Mouse (Mus musculus): ENCODE results near the gene Kiz. TPM values are rescaled to one million over a fixed set of nuclear protein-coding genes. Genes with fewer than 3 reads are reported as not detected.

Kiz gene
- 14.5 and 18.2 TPM in 2 replicates for total RNA-seq (2014; rRNA removed)
- polyA plus RNA-seq (2015; fragmentation: Nextera tagmentation; extraction: Ambion mirVana) = 17.0 and 18.1 TPM in 2 replicates

DNA sequence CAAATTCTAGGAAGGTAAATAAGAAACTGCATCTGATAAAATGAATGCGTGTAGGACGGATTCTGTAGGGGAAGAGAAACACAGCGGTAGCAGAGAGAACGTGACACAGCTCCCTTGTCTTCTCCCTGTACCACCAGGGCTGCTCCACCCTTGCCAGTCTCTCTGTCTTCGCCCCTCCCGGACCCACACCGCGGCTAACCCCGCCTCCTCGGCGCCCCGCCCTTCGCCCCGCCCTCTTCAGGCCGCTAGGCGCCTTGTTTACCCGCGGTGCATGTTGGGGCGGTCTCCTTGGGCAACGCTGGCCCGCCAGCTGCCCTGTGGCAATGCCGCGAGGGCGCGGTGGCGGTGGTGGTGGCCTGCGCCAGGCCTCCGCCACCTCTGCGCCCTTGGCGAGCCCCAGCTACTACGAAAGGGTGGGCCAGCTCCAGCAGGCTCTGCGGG lies at the start of gene Kiz:
Gene Kiz (plus strand): TSS at position 266 of the 441 bp plus-strand sequence.
- Histone ChIP-seq H3K27ac (ENCODE audit: low read depth, low read length) (peak within 1 kb of the TSS; percentile 80), H3K4me3 (ENCODE audit: low read depth, low read length) (peak within 1 kb of the TSS; percentile 83), H3K4me1 (ENCODE audit: insufficient read depth) (no peaks in the 10 kb centered on the region), H3K9me3 (ENCODE audit: low read length) (no peaks in the 10 kb centered on the region), H3K9ac (peak within 1 kb of the TSS; percentile 78), H3K27me3 (ENCODE audit: insufficient read depth, low read length) (no peaks in the 10 kb centered on the region), H3K4me2 (ENCODE audit: low read depth) (peak within 1 kb of the TSS; percentile 86), H3K36me3 (ENCODE audit: insufficient read depth) (no peaks in the 10 kb centered on the region)
- ATAC-seq (peak; percentile 99), DNase-seq (peak; percentile 93)
- TF ChIP-seq CTCF (IDR thresholded peaks at IDR 0.05; ENCODE audit: low read depth) = peak; percentile 48
- WGBS = 2% methylated on average over 32 of the region's 32 CpGs

DNA sequence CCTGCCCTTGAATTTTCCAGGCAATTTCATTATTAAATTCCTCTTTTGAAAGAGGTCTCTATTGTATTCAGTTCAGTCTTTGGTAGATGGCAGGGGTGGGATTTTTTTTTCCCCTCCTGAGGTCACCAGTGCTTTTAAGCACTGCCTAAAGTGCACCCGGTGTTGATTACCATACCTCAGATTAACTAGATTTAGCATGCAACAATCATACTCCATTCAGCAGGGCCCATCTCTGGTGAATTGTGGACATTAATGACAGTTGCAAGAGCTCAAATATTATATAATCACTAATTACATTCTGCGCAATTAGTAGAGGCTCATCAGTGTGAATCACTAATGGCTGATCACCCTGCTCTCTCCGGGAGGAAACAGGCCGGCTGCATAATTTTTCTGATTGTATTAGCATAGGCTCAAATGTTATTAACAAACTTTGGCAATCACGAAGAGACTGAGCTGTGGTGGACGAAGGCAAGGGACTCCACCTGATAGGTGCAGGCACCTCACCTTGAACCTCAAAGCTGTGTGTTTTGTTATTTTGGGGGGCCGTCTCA lies 45.9 kb upstream of the Kiz start:
- no peak overlapping the region for H3K4me3 ChIP-seq (ENCODE audit: low read depth, low read length)
- ATAC-seq (no peak; the same call in 1 of the 2 replicates), DNase-seq (no peak)
- no peak for TF ChIP-seq CTCF (IDR thresholded peaks at IDR 0.05; ENCODE audit: low read depth)
- H3K36me3 ChIP-seq (ENCODE audit: insufficient read depth) = no peaks in the 10 kb centered on the region
- H3K27ac ChIP-seq (ENCODE audit: low read depth, low read length) = no peak overlapping the region
- no peaks in the 10 kb centered on the region for H3K27me3 ChIP-seq (ENCODE audit: insufficient read depth, low read length)
- H3K4me2 ChIP-seq (ENCODE audit: low read depth) = no peak overlapping the region
- H3K9me3 ChIP-seq (ENCODE audit: low read length) = no peaks in the 10 kb centered on the region
- no peaks in the 10 kb centered on the region for H3K4me1 ChIP-seq (ENCODE audit: insufficient read depth)
- WGBS = 56% methylated on average over 7 of the region's 7 CpGs
- no peak overlapping the region for H3K9ac ChIP-seq

DNA sequence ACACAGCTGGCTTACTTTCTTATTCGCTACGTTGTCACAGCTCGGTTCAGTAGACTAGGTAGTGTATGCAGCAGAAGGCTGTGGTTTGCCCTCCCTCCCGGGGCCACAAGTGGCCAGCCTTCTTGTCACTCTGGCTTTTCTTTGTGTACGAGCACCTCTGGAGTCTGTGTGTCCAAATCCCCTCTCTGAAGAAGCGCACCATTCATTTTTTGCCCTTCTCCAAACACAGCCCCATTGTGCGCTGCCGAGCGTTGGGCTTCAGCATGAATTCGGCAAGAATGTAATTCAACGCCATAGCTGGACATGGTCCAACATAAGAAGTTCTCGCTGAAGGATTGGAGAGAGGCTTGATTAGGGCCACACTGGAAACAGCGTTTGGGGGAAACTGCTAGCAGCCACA lies 45.0 kb upstream of the Kiz start:
- TF ChIP-seq CTCF (IDR thresholded peaks at IDR 0.05; ENCODE audit: low read depth) = no peak
- ATAC-seq = peak; percentile 51; the same call in 1 of the 2 replicates
- Histone ChIP-seq H3K27me3 (ENCODE audit: insufficient read depth, low read length) (no peaks in the 10 kb centered on the region), H3K4me1 (ENCODE audit: insufficient read depth) (no peaks in the 10 kb centered on the region), H3K4me2 (ENCODE audit: low read depth) (peak overlapping the region; percentile 22), H3K9ac (no peak overlapping the region), H3K4me3 (ENCODE audit: low read depth, low read length) (no peak overlapping the region), H3K36me3 (ENCODE audit: insufficient read depth) (no peaks in the 10 kb centered on the region), H3K27ac (ENCODE audit: low read depth, low read length) (no peak overlapping the region), H3K9me3 (ENCODE audit: low read length) (no peaks in the 10 kb centered on the region)
- 13% methylated on average over 13 of the region's 13 CpGs for WGBS
- DNase-seq = peak; percentile 35

DNA sequence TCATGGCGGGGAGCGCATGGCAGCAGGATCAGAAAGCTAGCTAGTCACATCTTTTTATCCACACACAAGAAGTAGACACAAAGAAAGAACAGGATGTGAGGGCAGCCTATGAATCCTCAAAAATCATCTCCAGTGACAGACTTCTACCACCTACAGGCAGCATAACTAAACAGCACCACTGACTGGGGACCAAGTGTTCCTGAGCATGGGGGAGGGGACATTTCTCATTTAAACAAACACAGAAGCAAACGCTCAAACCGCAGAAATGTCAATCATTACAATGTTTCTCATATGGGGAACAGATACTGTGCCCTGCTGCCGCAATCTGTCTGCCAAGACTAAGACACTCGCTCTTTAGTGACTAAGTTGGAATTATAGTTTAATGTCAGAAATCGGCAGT lies 40.7 kb upstream of the Kiz start:
- H3K4me2 ChIP-seq (ENCODE audit: low read depth) = no peak overlapping the region
- no peak overlapping the region; the same call in 1 of the 2 replicates for H3K27ac ChIP-seq (ENCODE audit: low read depth, low read length)
- no peaks in the 10 kb centered on the region for H3K4me1 ChIP-seq (ENCODE audit: insufficient read depth)
- H3K4me3 ChIP-seq (ENCODE audit: low read depth, low read length) = no peak overlapping the region
- ATAC-seq (peak; percentile 74), DNase-seq (peak; percentile 53)
- no peaks in the 10 kb centered on the region for H3K27me3 ChIP-seq (ENCODE audit: insufficient read depth, low read length)
- H3K9ac ChIP-seq = no peak overlapping the region
- H3K36me3 ChIP-seq (ENCODE audit: insufficient read depth) = no peaks in the 10 kb centered on the region
- no peaks in the 10 kb centered on the region for H3K9me3 ChIP-seq (ENCODE audit: low read length)
- TF ChIP-seq CTCF (IDR thresholded peaks at IDR 0.05; ENCODE audit: low read depth) = peak; percentile 45
- WGBS = 69% methylated on average over 7 of the region's 7 CpGs

DNA sequence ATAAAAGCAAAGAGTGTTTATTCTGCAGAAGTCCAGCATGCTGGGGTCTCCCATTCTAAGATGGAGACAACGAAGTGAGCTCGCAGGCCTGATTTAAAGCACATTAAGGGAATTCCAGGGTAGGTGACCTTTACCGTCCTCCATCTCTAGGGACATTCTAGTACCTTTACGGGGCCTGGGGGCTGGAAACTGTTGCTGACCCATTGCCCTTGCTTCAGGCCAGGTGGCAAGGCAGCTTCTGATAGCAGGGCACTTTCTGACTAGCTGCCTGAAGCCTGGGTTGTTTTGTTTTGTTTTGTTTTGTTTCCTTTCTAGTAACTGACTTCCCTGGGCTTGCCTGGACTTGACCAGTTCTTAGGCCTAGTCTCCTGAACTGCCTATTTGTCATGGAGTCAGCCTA lies 36.6 kb upstream of the Kiz start:
- DNase-seq (no peak), ATAC-seq (no peak)
- Histone ChIP-seq H3K4me1 (ENCODE audit: insufficient read depth) (no peaks in the 10 kb centered on the region), H3K9ac (no peak overlapping the region), H3K27ac (ENCODE audit: low read depth, low read length) (no peak overlapping the region), H3K27me3 (ENCODE audit: insufficient read depth, low read length) (no peaks in the 10 kb centered on the region), H3K9me3 (ENCODE audit: low read length) (no peaks in the 10 kb centered on the region), H3K4me2 (ENCODE audit: low read depth) (no peak overlapping the region), H3K36me3 (ENCODE audit: insufficient read depth) (no peaks in the 10 kb centered on the region), H3K4me3 (ENCODE audit: low read depth, low read length) (no peak overlapping the region)
- no peak for TF ChIP-seq CTCF (IDR thresholded peaks at IDR 0.05; ENCODE audit: low read depth)
- WGBS = 92% methylated on average over 4 of the region's 4 CpGs

DNA sequence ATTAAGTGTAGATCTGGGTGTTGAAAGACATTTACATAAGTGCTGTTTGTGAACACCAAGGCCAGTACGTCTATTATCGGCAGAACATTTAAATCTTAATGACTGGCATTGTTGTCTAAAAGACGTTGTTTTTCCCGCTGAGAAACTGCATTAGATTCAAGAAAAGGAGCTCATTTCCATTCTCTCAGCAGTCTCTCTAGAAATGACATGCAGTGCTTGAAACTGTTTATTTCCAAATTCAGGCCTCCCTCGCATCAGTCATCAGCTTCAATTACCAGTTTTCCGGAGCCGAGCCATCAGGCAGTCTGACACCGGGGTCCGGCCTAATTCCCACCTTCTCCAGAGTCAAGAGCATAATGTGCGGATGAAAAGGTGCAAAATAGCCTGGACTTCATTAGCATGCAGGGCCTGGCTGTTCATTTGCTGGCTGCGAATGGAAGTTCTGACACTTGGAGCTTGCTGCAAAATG lies 32.1 kb upstream of the Kiz start:
- H3K27ac ChIP-seq (ENCODE audit: low read depth, low read length) = no peak overlapping the region
- WGBS = 9% methylated on average over 11 of the region's 11 CpGs

DNA sequence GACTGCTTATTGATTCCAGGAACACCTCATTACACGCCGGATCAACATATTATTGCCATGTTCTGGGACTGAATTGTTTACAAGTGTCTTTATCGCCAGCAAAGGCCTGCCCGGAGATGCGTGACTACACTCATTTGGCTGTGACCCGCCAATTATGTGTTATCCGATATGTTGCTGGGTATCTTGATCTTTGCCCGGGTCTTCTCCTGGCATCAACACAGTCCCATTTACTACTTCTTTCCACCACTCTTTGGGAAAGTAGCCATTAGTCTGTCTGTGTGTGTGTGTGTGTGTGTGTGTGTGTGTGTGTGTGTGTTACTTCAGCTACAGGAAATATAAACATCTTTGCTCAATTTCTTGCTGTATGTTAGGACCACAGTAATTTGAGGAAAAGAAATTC lies 31.6 kb upstream of the Kiz start:
- DNase-seq (no peak), ATAC-seq (peak; percentile 20; the same call in 1 of the 2 replicates)
- H3K27ac ChIP-seq (ENCODE audit: low read depth, low read length) = no peak overlapping the region
- H3K27me3 ChIP-seq (ENCODE audit: insufficient read depth, low read length) = peaks cover 4% of the 10 kb centered on the region; the same call in 1 of the 2 replicates
- H3K4me1 ChIP-seq (ENCODE audit: insufficient read depth) = no peaks in the 10 kb centered on the region
- no peak overlapping the region for H3K9ac ChIP-seq
- 42% methylated on average over 8 of the region's 8 CpGs for WGBS
- no peak overlapping the region for H3K4me3 ChIP-seq (ENCODE audit: low read depth, low read length)
- no peaks in the 10 kb centered on the region for H3K9me3 ChIP-seq (ENCODE audit: low read length)
- no peak overlapping the region for H3K4me2 ChIP-seq (ENCODE audit: low read depth)
- H3K36me3 ChIP-seq (ENCODE audit: insufficient read depth) = no peaks in the 10 kb centered on the region
- TF ChIP-seq CTCF (IDR thresholded peaks at IDR 0.05; ENCODE audit: low read depth) = no peak

More for the DNA sequence above, 32.1 kb upstream of the Kiz start:
- H3K27me3 ChIP-seq (ENCODE audit: insufficient read depth, low read length) = no peaks in the 10 kb centered on the region; the same call in 1 of the 2 replicates
- H3K4me2 ChIP-seq (ENCODE audit: low read depth) = no peak overlapping the region
- peak; percentile 33 for DNase-seq
- H3K9ac ChIP-seq = no peak overlapping the region
- no peaks in the 10 kb centered on the region for H3K9me3 ChIP-seq (ENCODE audit: low read length)
- no peak overlapping the region for H3K4me3 ChIP-seq (ENCODE audit: low read depth, low read length)
- no peak for TF ChIP-seq CTCF (IDR thresholded peaks at IDR 0.05; ENCODE audit: low read depth)
- peak; percentile 59; the same call in 1 of the 2 replicates for ATAC-seq
- H3K4me1 ChIP-seq (ENCODE audit: insufficient read depth) = no peaks in the 10 kb centered on the region
- H3K36me3 ChIP-seq (ENCODE audit: insufficient read depth) = no peaks in the 10 kb centered on the region
